Mouse (Mus musculus) CD4-positive, CD25-positive, alpha-beta regulatory T cell, adult 4 months (primary cell): ENCODE measurements around the gene Slc35g1. TPM values are rescaled to one million over a fixed set of nuclear protein-coding genes. Genes with fewer than 3 reads are reported as not detected.

ENCODE experiments used
- polyA plus RNA-seq, 2 experiments: library from polyadenylated mRNA; unstranded; fragments of 100-300 nt; shearing (Covaris generic); gene quantifications; one replicate each; pipeline ENCODE4 v1.2.1; 2017

Slc35g1 gene
- polyA plus RNA-seq, 2 experiments from 2014 or later, result 4.7 to 6.2 TPM

Other genes starting within 250 kb of the Slc35g1 start
- 10 to 100 TPM; 29.8 to 33.4 TPM for gene Fra10ac1, start 171.8 kb upstream of the Slc35g1 start, polyA plus RNA-seq
- gene Lgi1, start 131.4 kb upstream of the Slc35g1 start, polyA plus RNA-seq, result under 1 TPM; 0.27 to 0.28 TPM
- under 1 TPM; 0.09 to 0.20 TPM for gene Plce1, start 85.1 kb downstream of the Slc35g1 start, polyA plus RNA-seq